Mouse (Mus musculus): Measurements from ENCODE around the gene Fhl5. TPM values are rescaled to one million over a fixed set of nuclear protein-coding genes. Genes with fewer than 3 reads are reported as not detected.
A peak's percentile ranks its signal among the peaks of the same experiment; 100 is the strongest.
"Not testable (repeated sequence)": the region's sequence is repeated elsewhere in the genome, so short reads cannot be mapped to it uniquely, and the experiment has no call there.

Fhl5 gene
- under 1 TPM in 1 of 2 experiments, not detected in 1; 0.38 TPM for total RNA-seq (2021)

- no peak for DNase-seq
- intact Hi-C loops (cut with DNase I) = no loop called here
These were observed at the start of gene Fhl5 for GRCm38 (mm10) chr4:25242776-25243175. Gene Fhl5, minus strand, starts transcription at chr4:25242876.

GRCm38 (mm10) chr4:25285002-25285401 is 42.3 kb upstream of the Fhl5 start:
- DNase-seq; intact Hi-C loops (cut with DNase I): not testable (repeated sequence)

- intact Hi-C loops (cut with DNase I) = loop anchor here (5.0 kb wide), 2 partner anchors 314 to 384 kb away; partner anchors contain the start of genes Gpr63 and Ndufaf4
- peak; percentile 99 for DNase-seq
These were observed 39.0 kb upstream of the Fhl5 start, which contains the start of gene Ufl1 for GRCm38 (mm10) chr4:25281671-25282038. Gene Ufl1, minus strand, starts transcription at chr4:25281821.

- intact Hi-C loops (cut with DNase I) = loop anchor here (5.0 kb wide), 2 partner anchors 314 to 384 kb away; partner anchors contain the start of genes Gpr63 and Ndufaf4
- no peak for DNase-seq
These were observed 38.4 kb upstream of the Fhl5 start for GRCm38 (mm10) chr4:25280938-25281670.

- intact Hi-C loops (cut with DNase I) = no loop called here
- no peak for DNase-seq
These were observed 30.4 kb upstream of the Fhl5 start for GRCm38 (mm10) chr4:25272861-25273627.

- DNase-seq = no peak
- intact Hi-C loops (cut with DNase I) = no loop called here
These were observed 29.2 kb upstream of the Fhl5 start for GRCm38 (mm10) chr4:25271926-25272325.

GRCm38 (mm10) chr4:25267144-25267543 is 24.5 kb upstream of the Fhl5 start:
- intact Hi-C loops (cut with DNase I) = no loop called here
- DNase-seq = no peak

- no peak for DNase-seq
- intact Hi-C loops (cut with DNase I) = no loop called here
These were observed 15.2 kb upstream of the Fhl5 start for GRCm38 (mm10) chr4:25257822-25258398.

GRCm38 (mm10) chr4:25235663-25236062 is 7.0 kb downstream of the Fhl5 start:
- DNase-seq; intact Hi-C loops (cut with DNase I): not testable (repeated sequence)

GRCm38 (mm10) chr4:25233767-25234166 is 8.9 kb downstream of the Fhl5 start:
- intact Hi-C loops (cut with DNase I); DNase-seq: not testable (repeated sequence)

- no peak for DNase-seq
- intact Hi-C loops (cut with DNase I) = no loop called here
These were observed 10.1 kb downstream of the Fhl5 start for GRCm38 (mm10) chr4:25232546-25232945.

- intact Hi-C loops (cut with DNase I) = no loop called here
- DNase-seq = no peak
These were observed 15.1 kb downstream of the Fhl5 start for GRCm38 (mm10) chr4:25227527-25227926.

GRCm38 (mm10) chr4:25221927-25222326 is 20.7 kb downstream of the Fhl5 start:
- intact Hi-C loops (cut with DNase I) = no loop called here
- no peak for DNase-seq

GRCm38 (mm10) chr4:25213451-25213850 is 29.2 kb downstream of the Fhl5 start:
- intact Hi-C loops (cut with DNase I) = no loop called here
- no peak for DNase-seq

GRCm38 (mm10) chr4:25206166-25206565 is 36.5 kb downstream of the Fhl5 start:
- intact Hi-C loops (cut with DNase I) = no loop called here
- DNase-seq = no peak

GRCm38 (mm10) chr4:25197310-25197709 is 45.4 kb downstream of the Fhl5 start:
- DNase-seq = no peak
- intact Hi-C loops (cut with DNase I) = no loop called here

- DNase-seq = peak; percentile 1 to 2
- intact Hi-C loops (cut with DNase I) = loop anchor here (5.0 kb wide), 2 partner anchors 272 to 457 kb away; no protein-coding TSS in a partner anchor
These were observed 63.0 kb downstream of the Fhl5 start for GRCm38 (mm10) chr4:25179617-25180208.

All from heart, postnatal 10 days (tissue).